In genomic region chr2:168678662-168679294, GRCm38 (mm10) we compare ENCODE assay signal across 10 mouse cellular contexts.
A peak's percentile ranks its signal among the peaks of the same experiment; 100 is the strongest.
DNase-seq lines count a peak whose midpoint lies in the region; ATAC-seq and TF ChIP-seq lines count a peak whose summit lies in the region.
"Had no signal": no experiment of that assay in that cellular context is flagged by ENCODE, and none has a peak within 500 bp of the region (broad histone marks: within the 10 kb centered on the region; RNA-seq: fewer than 3 reads in every experiment).

No protein-coding gene starts in this region.

- no peak overlapping the region for H3K4me2 ChIP-seq in forebrain, embryonic 11.5 days (ENCODE audit: low read depth, low read length, severe bottlenecking)
- H3K4me2 ChIP-seq in midbrain, embryonic 15.5 days, result 0 out of 2 replicates have a peak overlapping the region, but pooled peaks have one; percentile 3
- no peak overlapping the region for H3K4me2 ChIP-seq in kidney, embryonic 14.5 days (replicated peaks; ENCODE audit: low read depth, low read length)

- H3K36me3 ChIP-seq in forebrain, embryonic 11.5 days (ENCODE audit: control insufficient read depth, insufficient read depth, low read length), result no peaks in the 10 kb centered on the region; the same call in 1 of the 2 replicates
- H3K36me3 ChIP-seq in midbrain, embryonic 15.5 days (replicated peaks), result peaks cover 22% of the 10 kb centered on the region
- H3K36me3 ChIP-seq in kidney, embryonic 14.5 days (ENCODE audit: control insufficient read depth, insufficient read depth, low read length), result no peaks in the 10 kb centered on the region

- peak; percentile 55; the same call in 1 of the 2 replicates for ATAC-seq in forebrain, embryonic 11.5 days (replicated peaks; ENCODE audit: low FRiP score)
- peak; percentile 88 for ATAC-seq in midbrain, embryonic 15.5 days (replicated peaks)
- no peak for ATAC-seq in kidney, embryonic 14.5 days (ENCODE audit: low FRiP score, low TSS enrichment)

- no peak overlapping the region for H3K9ac ChIP-seq in forebrain, embryonic 11.5 days (ENCODE audit: low read length)
- no peak overlapping the region for H3K9ac ChIP-seq in midbrain, embryonic 15.5 days
- H3K9ac ChIP-seq in kidney, embryonic 14.5 days (ENCODE audit: low read depth, low read length), result no peak overlapping the region

- H3K9me3 ChIP-seq in forebrain, embryonic 11.5 days (ENCODE audit: control insufficient read depth, low read length), result no peaks in the 10 kb centered on the region; the same call in 1 of the 2 replicates
- H3K9me3 ChIP-seq in midbrain, embryonic 15.5 days, result no peaks in the 10 kb centered on the region
- no peaks in the 10 kb centered on the region for H3K9me3 ChIP-seq in kidney, embryonic 14.5 days (ENCODE audit: control insufficient read depth, low read length)

- intact Hi-C loops in gastrocnemius, postnatal 14 days (cut with DNase I; ENCODE audit: low total_unique reads), result no loop called here

- no peaks in the 10 kb centered on the region for H3K27me3 ChIP-seq in forebrain, embryonic 11.5 days (ENCODE audit: control insufficient read depth, insufficient read depth, low read length)
- H3K27me3 ChIP-seq in midbrain, embryonic 15.5 days (replicated peaks), result no peaks in the 10 kb centered on the region
- no peaks in the 10 kb centered on the region for H3K27me3 ChIP-seq in kidney, embryonic 14.5 days (ENCODE audit: control insufficient read depth, insufficient read depth, low read length)

- 0 out of 2 replicates have a peak overlapping the region, but pooled peaks have one; percentile 41 for H3K27ac ChIP-seq in forebrain, embryonic 11.5 days (ENCODE audit: low read depth, low read length)
- peak overlapping the region; percentile 78 for H3K27ac ChIP-seq in midbrain, embryonic 15.5 days
- no peak overlapping the region for H3K27ac ChIP-seq in kidney, embryonic 14.5 days (ENCODE audit: low read depth, low read length)

- no peak for TF ChIP-seq CTCF in brain, embryonic 14.5 days (IDR thresholded peaks at IDR 0.05; ENCODE audit: borderline replicate concordance, extremely low read depth, insufficient read depth, insufficient read length)

- WGBS in forebrain, embryonic 11.5 days, result 77% methylated on average over 15 of the region's 15 CpGs
- whole genome bisulfite sequencing in midbrain, embryonic 15.5 days, result 45% methylated on average over 15 of the region's 15 CpGs
- 80% methylated on average over 15 of the region's 15 CpGs for WGBS in kidney, embryonic 14.5 days

- peaks cover 6% of the 10 kb centered on the region for H3K4me1 ChIP-seq in forebrain, embryonic 11.5 days (replicated peaks; ENCODE audit: control insufficient read depth, insufficient read depth, low read length)
- peaks cover 21% of the 10 kb centered on the region for H3K4me1 ChIP-seq in midbrain, embryonic 15.5 days
- no peaks in the 10 kb centered on the region; the same call in 1 of the 2 replicates for H3K4me1 ChIP-seq in kidney, embryonic 14.5 days (ENCODE audit: control insufficient read depth, insufficient read depth, low read length)

- DNase-seq in brain, embryonic 14.5 days (ENCODE audit: low read depth), result peak; percentile 98
- DNase-seq in forebrain, embryonic 11.5 days (ENCODE audit: low spot score), result peak; percentile 68
- peak; percentile 68 to 75 for DNase-seq in layer of hippocampus, adult 18-20 months (ENCODE audit: low spot score in 2 of 2)
- DNase-seq in gastrocnemius, postnatal 10 days, result no peak
- no peak for DNase-seq in urinary bladder, postnatal 14 days (ENCODE audit: low spot score)
- DNase-seq in gastrocnemius, postnatal 14 days, result no peak
- DNase-seq: kidney, postnatal 10 days; lung, postnatal 36 days had no signal

- H3K4me3 ChIP-seq in forebrain, embryonic 11.5 days (ENCODE audit: low read depth, low read length), result no peak overlapping the region
- no peak overlapping the region for H3K4me3 ChIP-seq in midbrain, embryonic 15.5 days
- H3K4me3 ChIP-seq in kidney, embryonic 14.5 days (ENCODE audit: low read length), result no peak overlapping the region

- no peak for TF ChIP-seq POLR2A in brain, embryonic 14.5 days (IDR thresholded peaks at IDR 0.05; ENCODE audit: borderline replicate concordance, extremely low read depth, insufficient read depth, insufficient read length, poor library complexity, severe bottlenecking)

Comparison
In these comparisons a context has a peak if more than half of its experiments do, and no peak if none do; other contexts are left out.
1. DNase-seq: peak in brain, embryonic 14.5 days (single experiment), forebrain, embryonic 11.5 days (single experiment) and layer of hippocampus, adult 18-20 months (2 of 2); none in gastrocnemius, postnatal 10 days (single experiment), urinary bladder, postnatal 14 days (single experiment) and gastrocnemius, postnatal 14 days (single experiment).